Comparison of ENCODE assay signal across 10 mouse cellular contexts in the genomic region with DNA sequence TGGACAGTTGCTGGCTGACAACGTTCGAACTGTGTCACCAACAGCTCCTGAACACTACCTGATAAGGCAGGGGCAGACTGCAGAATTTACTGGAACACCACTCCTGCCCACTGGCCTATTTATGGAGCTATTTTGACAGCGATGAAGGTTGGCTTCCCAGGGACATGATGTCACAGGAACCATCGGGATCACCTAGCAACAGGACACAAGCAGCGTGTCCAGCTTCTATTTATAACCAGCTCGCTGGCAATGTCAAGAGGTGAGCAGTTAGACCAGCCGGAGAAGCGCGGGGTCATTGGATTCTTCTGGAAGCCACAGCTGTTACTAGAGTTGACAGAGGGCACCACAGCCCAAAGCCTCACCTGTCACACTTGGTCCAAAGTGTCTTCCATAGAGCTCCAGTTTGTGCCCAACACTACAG.
A peak's percentile ranks its signal among the peaks of the same experiment; 100 is the strongest.
DNase-seq lines count a peak whose midpoint lies in the region; ATAC-seq and TF ChIP-seq lines count a peak whose summit lies in the region.
"Had no signal": no experiment of that assay in that cellular context is flagged by ENCODE, and none has a peak within 500 bp of the region (broad histone marks: within the 10 kb centered on the region; RNA-seq: fewer than 3 reads in every experiment).

No protein-coding gene starts in this region.

- no peaks in the 10 kb centered on the region for H3K9me3 ChIP-seq in heart, embryonic 10.5 days
- H3K9me3 ChIP-seq in forebrain, embryonic 13.5 days (replicated peaks), result no peaks in the 10 kb centered on the region
- H3K9me3 ChIP-seq: hindbrain, embryonic 15.5 days; midbrain, embryonic 12.5 days had no signal

- H3K27ac ChIP-seq in cerebellum, adult 2 months (ENCODE audit: insufficient read depth, low read length), result peak overlapping the region; percentile 31; the same call in 1 of the 2 replicates
- peak overlapping the region; percentile 88 for H3K27ac ChIP-seq in heart, embryonic 10.5 days
- no peak overlapping the region for H3K27ac ChIP-seq in forebrain, embryonic 13.5 days
- H3K27ac ChIP-seq: hindbrain, embryonic 15.5 days; midbrain, embryonic 12.5 days had no signal

- 8% methylated on average over 9 of the region's 9 CpGs for WGBS in cerebellum, adult 2 months
- 16% methylated on average over 9 of the region's 9 CpGs for WGBS in heart, embryonic 10.5 days
- 83% methylated on average over 9 of the region's 9 CpGs for WGBS in forebrain, embryonic 13.5 days

- no peaks in the 10 kb centered on the region for H3K27me3 ChIP-seq in cerebellum, adult 2 months (ENCODE audit: control insufficient read depth, insufficient read depth, low read length)
- peaks cover 6% of the 10 kb centered on the region; the same call in 1 of the 2 replicates for H3K27me3 ChIP-seq in heart, embryonic 10.5 days (ENCODE audit: insufficient read depth, poor library complexity, severe bottlenecking)
- peaks cover 14% of the 10 kb centered on the region for H3K27me3 ChIP-seq in forebrain, embryonic 13.5 days

- H3K9ac ChIP-seq in forebrain, embryonic 13.5 days, result no peak overlapping the region
- H3K9ac ChIP-seq: hindbrain, embryonic 15.5 days; midbrain, embryonic 12.5 days had no signal

- peaks cover 22% of the 10 kb centered on the region for H3K4me1 ChIP-seq in cerebellum, adult 2 months (ENCODE audit: control insufficient read depth, insufficient read depth, low read length)
- H3K4me1 ChIP-seq in heart, embryonic 10.5 days, result peaks cover 86% of the 10 kb centered on the region
- H3K4me1 ChIP-seq in forebrain, embryonic 13.5 days, result peaks cover 19% of the 10 kb centered on the region

- TF ChIP-seq POLR2A in cerebellum, adult 2 months (IDR thresholded peaks at IDR 0.05; ENCODE audit: borderline replicate concordance, insufficient read depth, low read length), result no peak; the same call in 1 of the 2 replicates

- no peak for TF ChIP-seq CTCF in cerebellum, adult 2 months (IDR thresholded peaks at IDR 0.05; ENCODE audit: borderline replicate concordance, insufficient read depth, low read depth, low read length)

- peak; percentile 31 for DNase-seq in embryo, embryonic 10.5 days (ENCODE audit: low spot score)
- DNase-seq in embryo, embryonic 9.5 days (ENCODE audit: extremely low spot score), result no peak
- DNase-seq in cerebellum, adult 2 months, result peak; percentile 79 to 89
- peak; percentile 97 for DNase-seq in heart, embryonic 10.5 days (ENCODE audit: low spot score)
- DNase-seq in lung, postnatal 25 days (ENCODE audit: low spot score), result peak; percentile 62
- DNase-seq in right cerebral cortex, adult 18-20 months, result no peak
- no peak for DNase-seq in spleen, postnatal 36 days (ENCODE audit: low spot score in 2 of 2)

- H3K36me3 ChIP-seq in heart, embryonic 10.5 days, result no peaks in the 10 kb centered on the region
- H3K36me3 ChIP-seq in forebrain, embryonic 13.5 days (ENCODE audit: poor library complexity, severe bottlenecking), result no peaks in the 10 kb centered on the region
- H3K36me3 ChIP-seq: hindbrain, embryonic 15.5 days; midbrain, embryonic 12.5 days had no signal

- ATAC-seq in forebrain, embryonic 13.5 days, result no peak

- H3K4me2 ChIP-seq in forebrain, embryonic 13.5 days, result no peak overlapping the region
- H3K4me2 ChIP-seq: hindbrain, embryonic 15.5 days; midbrain, embryonic 12.5 days had no signal

- no peak overlapping the region for H3K4me3 ChIP-seq in cerebellum, adult 2 months (replicated peaks; ENCODE audit: insufficient read depth, low read depth, low read length)
- H3K4me3 ChIP-seq in heart, embryonic 10.5 days, result no peak overlapping the region
- no peak overlapping the region for H3K4me3 ChIP-seq in forebrain, embryonic 13.5 days
- H3K4me3 ChIP-seq: hindbrain, embryonic 15.5 days; midbrain, embryonic 12.5 days had no signal

Comparison
In these comparisons a context has a peak if more than half of its experiments do, and no peak if none do; other contexts are left out.
1. DNase-seq: peak in embryo, embryonic 10.5 days (single experiment), cerebellum, adult 2 months (2 of 2), heart, embryonic 10.5 days (single experiment) and lung, postnatal 25 days (single experiment); none in embryo, embryonic 9.5 days (single experiment), right cerebral cortex, adult 18-20 months (single experiment) and spleen, postnatal 36 days (0 of 2).